Mouse (Mus musculus): Measurements from ENCODE around the gene Gm13304. TPM values are rescaled to one million over a fixed set of nuclear protein-coding genes. Genes with fewer than 3 reads are reported as not detected.

The Gm13304 gene
- not detected for polyA plus RNA-seq (2014; fragmentation: Illumina TruSeq; extraction: RNeasy Lipid Tissue Mini Kit (QIAGEN cat#74804); ENCODE audit: low read depth, low replicate concordance)

GRCm38 (mm10) chr4:42114517-42114916, at the start of gene Gm13304:
Gm13304 (plus strand) TSS chr4:42114817.

DNA sequence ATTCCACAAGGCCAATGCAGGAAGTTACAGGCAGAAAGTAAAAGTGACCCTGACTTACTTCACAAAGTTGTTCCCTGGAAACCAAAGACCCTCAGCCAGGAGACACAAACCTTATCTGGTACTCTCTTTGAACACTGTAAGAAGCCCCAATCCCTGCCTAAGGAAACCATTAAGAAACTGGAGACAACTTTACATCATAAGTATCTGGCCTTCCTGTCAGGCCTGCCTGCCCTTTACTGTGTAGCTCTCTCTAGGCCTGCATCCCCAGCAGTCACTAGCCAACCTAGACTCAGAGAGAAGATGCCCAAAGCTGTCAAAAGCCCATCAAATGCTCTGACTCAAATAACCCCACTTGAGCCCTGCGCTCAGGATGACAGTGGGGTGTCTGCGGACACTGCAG, 23.7 kb upstream of the Gm13304 start, which contains the start of gene Gm3893:
Gm3893 (plus strand) TSS at position 301 of the 400 bp plus-strand sequence.

GRCm38 (mm10) chr4:42153136-42153535, 38.5 kb downstream of the Gm13304 start, which contains the start of gene Gm13306:
Gm13306 (plus strand) TSS chr4:42153436.

Other genes with a start within 250 kb of the Gm13304 start
- not detected for gene Gm21541, start 211.2 kb upstream of the Gm13304 start, polyA plus RNA-seq (2014; fragmentation: Illumina TruSeq; extraction: RNeasy Lipid Tissue Mini Kit (QIAGEN cat#74804); ENCODE audit: low read depth, low replicate concordance)
- gene Gm20878, start 173.2 kb upstream of the Gm13304 start, polyA plus RNA-seq (2014; fragmentation: Illumina TruSeq; extraction: RNeasy Lipid Tissue Mini Kit (QIAGEN cat#74804); ENCODE audit: low read depth, low replicate concordance): not detected
- gene Fam205a4, start 148.8 kb upstream of the Gm13304 start, polyA plus RNA-seq (2014; fragmentation: Illumina TruSeq; extraction: RNeasy Lipid Tissue Mini Kit (QIAGEN cat#74804); ENCODE audit: low read depth, low replicate concordance): 0.10 TPM
- gene Gm21093, start 80.1 kb upstream of the Gm13304 start, polyA plus RNA-seq (2014; fragmentation: Illumina TruSeq; extraction: RNeasy Lipid Tissue Mini Kit (QIAGEN cat#74804); ENCODE audit: low read depth, low replicate concordance): not detected
- not detected for gene Gm3893, start 23.6 kb upstream of the Gm13304 start, polyA plus RNA-seq (2014; fragmentation: Illumina TruSeq; extraction: RNeasy Lipid Tissue Mini Kit (QIAGEN cat#74804); ENCODE audit: low read depth, low replicate concordance)
- not detected for gene Gm13306, start 38.6 kb downstream of the Gm13304 start, polyA plus RNA-seq (2014; fragmentation: Illumina TruSeq; extraction: RNeasy Lipid Tissue Mini Kit (QIAGEN cat#74804); ENCODE audit: low read depth, low replicate concordance)
- gene Gm13305, start 53.8 kb downstream of the Gm13304 start, polyA plus RNA-seq (2014; fragmentation: Illumina TruSeq; extraction: RNeasy Lipid Tissue Mini Kit (QIAGEN cat#74804); ENCODE audit: low read depth, low replicate concordance): 1.4 TPM
- 0.73 TPM for gene Gm10600, start 125.8 kb downstream of the Gm13304 start, polyA plus RNA-seq (2014; fragmentation: Illumina TruSeq; extraction: RNeasy Lipid Tissue Mini Kit (QIAGEN cat#74804); ENCODE audit: low read depth, low replicate concordance)
- not detected for gene Ccl21b, start 140.9 kb downstream of the Gm13304 start, polyA plus RNA-seq (2014; fragmentation: Illumina TruSeq; extraction: RNeasy Lipid Tissue Mini Kit (QIAGEN cat#74804); ENCODE audit: low read depth, low replicate concordance)
- not detected for gene Gm21953, start 179.4 kb downstream of the Gm13304 start, polyA plus RNA-seq (2014; fragmentation: Illumina TruSeq; extraction: RNeasy Lipid Tissue Mini Kit (QIAGEN cat#74804); ENCODE audit: low read depth, low replicate concordance)
- gene Fam205a3, start 203.5 kb downstream of the Gm13304 start, polyA plus RNA-seq (2014; fragmentation: Illumina TruSeq; extraction: RNeasy Lipid Tissue Mini Kit (QIAGEN cat#74804); ENCODE audit: low read depth, low replicate concordance): not detected